Mouse (Mus musculus): ENCODE data around the gene Olfr112. TPM values are rescaled to one million over a fixed set of nuclear protein-coding genes. Genes with fewer than 3 reads are reported as not detected.

Olfr112 gene
- polyA plus RNA-seq, 1 experiment from 2014 or later = not detected

Other genes starting within 250 kb of the Olfr112 start
- 0.11 TPM in 1 of 2 replicates, not detected in the other for gene Olfr103, start 229.8 kb downstream of the Olfr112 start, polyA plus RNA-seq (2015; fragmentation: Nextera tagmentation; extraction: Ambion mirVana)
- 0.05 TPM in 1 of 2 replicates, not detected in the other for gene Olfr104-ps, start 209.9 kb downstream of the Olfr112 start, polyA plus RNA-seq (2015; fragmentation: Nextera tagmentation; extraction: Ambion mirVana)
- not detected in 2 replicates for gene Olfr105-ps, start 190.4 kb downstream of the Olfr112 start, polyA plus RNA-seq (2015; fragmentation: Nextera tagmentation; extraction: Ambion mirVana)
- 0.12 TPM in 1 of 2 replicates, not detected in the other for gene Olfr106-ps, start 179.1 kb downstream of the Olfr112 start, polyA plus RNA-seq (2015; fragmentation: Nextera tagmentation; extraction: Ambion mirVana)
- 0.07 and 0.17 TPM in 2 replicates for gene Olfr107, start 170.2 kb downstream of the Olfr112 start, polyA plus RNA-seq (2015; fragmentation: Nextera tagmentation; extraction: Ambion mirVana)
- gene Olfr108, start 124.0 kb downstream of the Olfr112 start, polyA plus RNA-seq (2015; fragmentation: Nextera tagmentation; extraction: Ambion mirVana) = not detected in 2 replicates
- gene Olfr109, start 110.5 kb downstream of the Olfr112 start, polyA plus RNA-seq (2015; fragmentation: Nextera tagmentation; extraction: Ambion mirVana) = not detected in 2 replicates
- not detected in 2 replicates for gene H2-M2, start 85.9 kb downstream of the Olfr112 start, polyA plus RNA-seq (2015; fragmentation: Nextera tagmentation; extraction: Ambion mirVana)
- gene Olfr110, start 77.0 kb downstream of the Olfr112 start, polyA plus RNA-seq (2015; fragmentation: Nextera tagmentation; extraction: Ambion mirVana) = 0.16 TPM in 1 of 2 replicates, not detected in the other
- gene Olfr111, start 61.4 kb downstream of the Olfr112 start, polyA plus RNA-seq (2015; fragmentation: Nextera tagmentation; extraction: Ambion mirVana) = not detected in 2 replicates
- not detected in 2 replicates for gene Olfr113, start 8.2 kb upstream of the Olfr112 start, polyA plus RNA-seq (2015; fragmentation: Nextera tagmentation; extraction: Ambion mirVana)
- gene Olfr114, start 23.3 kb upstream of the Olfr112 start, polyA plus RNA-seq (2015; fragmentation: Nextera tagmentation; extraction: Ambion mirVana) = not detected in 2 replicates
- gene Olfr115, start 57.7 kb upstream of the Olfr112 start, polyA plus RNA-seq (2015; fragmentation: Nextera tagmentation; extraction: Ambion mirVana) = 0.21 TPM in 1 of 2 replicates, not detected in the other
- gene Olfr116, start 57.7 kb upstream of the Olfr112 start, polyA plus RNA-seq (2015; fragmentation: Nextera tagmentation; extraction: Ambion mirVana) = 0.11 TPM in 1 of 2 replicates, not detected in the other
- not detected in 2 replicates for gene Olfr117, start 94.3 kb upstream of the Olfr112 start, polyA plus RNA-seq (2015; fragmentation: Nextera tagmentation; extraction: Ambion mirVana)
- gene Olfr118, start 97.5 kb upstream of the Olfr112 start, polyA plus RNA-seq (2015; fragmentation: Nextera tagmentation; extraction: Ambion mirVana) = not detected in 2 replicates
- not detected in 2 replicates for gene Olfr119, start 127.1 kb upstream of the Olfr112 start, polyA plus RNA-seq (2015; fragmentation: Nextera tagmentation; extraction: Ambion mirVana)
- gene Olfr120, start 152.4 kb upstream of the Olfr112 start, polyA plus RNA-seq (2015; fragmentation: Nextera tagmentation; extraction: Ambion mirVana) = not detected in 2 replicates
- not detected in 2 replicates for gene Olfr121, start 179.4 kb upstream of the Olfr112 start, polyA plus RNA-seq (2015; fragmentation: Nextera tagmentation; extraction: Ambion mirVana)
- 0.16 TPM in 1 of 2 replicates, not detected in the other for gene Olfr122, start 199.2 kb upstream of the Olfr112 start, polyA plus RNA-seq (2015; fragmentation: Nextera tagmentation; extraction: Ambion mirVana)
- gene Olfr123, start 224.1 kb upstream of the Olfr112 start, polyA plus RNA-seq (2015; fragmentation: Nextera tagmentation; extraction: Ambion mirVana) = not detected in 2 replicates
- 0.04 and 0.09 TPM in 2 replicates for gene Olfr124, start 230.4 kb upstream of the Olfr112 start, polyA plus RNA-seq (2015; fragmentation: Nextera tagmentation; extraction: Ambion mirVana)